Mouse (Mus musculus): Measurements from ENCODE around the gene Ero1lb. TPM values are rescaled to one million over a fixed set of nuclear protein-coding genes. Genes with fewer than 3 reads are reported as not detected.

The Ero1lb gene
- polyA plus RNA-seq (2017; shearing (Covaris generic)): 1 to 10 TPM; 4.4 to 5.7 TPM

GRCm38 (mm10) chr13:12565621-12566390 is at the start of gene Ero1lb:
TSS of gene Ero1lb (plus strand) at chr13:12565874.
- peak; percentile 91 for ATAC-seq

GRCm38 (mm10) chr13:12519371-12519770 is 46.3 kb upstream of the Ero1lb start:
- peak; percentile 50 for ATAC-seq

- peak; percentile 56 for ATAC-seq
Observed at GRCm38 (mm10) chr13:12519955-12520584, 45.6 kb upstream of the Ero1lb start, which contains the start of gene Edaradd. TSS of gene Edaradd (minus strand) at chr13:12520438.

- no peak for ATAC-seq
Observed at GRCm38 (mm10) chr13:12522346-12522745, 43.3 kb upstream of the Ero1lb start.

DNA sequence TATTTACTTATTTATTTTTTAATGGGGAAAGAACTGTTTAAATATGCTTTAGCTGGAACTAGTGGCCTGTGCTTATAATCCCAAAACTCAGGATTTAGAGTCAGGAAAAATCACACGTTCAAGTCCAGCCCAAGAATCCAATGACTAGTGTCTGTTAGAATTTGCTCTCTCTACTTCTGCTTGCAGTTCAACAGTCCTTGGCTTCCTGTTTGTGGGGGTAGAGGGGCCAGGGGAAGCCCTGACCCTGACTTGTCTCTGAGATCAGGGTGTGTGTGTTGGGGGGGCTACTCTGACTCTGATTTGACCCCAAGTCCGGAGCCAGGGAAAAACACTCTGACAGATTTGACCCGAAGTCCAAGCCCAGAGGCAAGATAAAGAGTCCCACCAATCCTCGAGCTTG is 40.0 kb upstream of the Ero1lb start:
- ATAC-seq: no peak

GRCm38 (mm10) chr13:12534628-12535027 is 31.0 kb upstream of the Ero1lb start:
- ATAC-seq: no peak

- ATAC-seq: peak; percentile 75
Observed at GRCm38 (mm10) chr13:12537971-12538370, 27.7 kb upstream of the Ero1lb start.

- no peak for ATAC-seq
Observed at GRCm38 (mm10) chr13:12539716-12540115, 26.0 kb upstream of the Ero1lb start.

DNA sequence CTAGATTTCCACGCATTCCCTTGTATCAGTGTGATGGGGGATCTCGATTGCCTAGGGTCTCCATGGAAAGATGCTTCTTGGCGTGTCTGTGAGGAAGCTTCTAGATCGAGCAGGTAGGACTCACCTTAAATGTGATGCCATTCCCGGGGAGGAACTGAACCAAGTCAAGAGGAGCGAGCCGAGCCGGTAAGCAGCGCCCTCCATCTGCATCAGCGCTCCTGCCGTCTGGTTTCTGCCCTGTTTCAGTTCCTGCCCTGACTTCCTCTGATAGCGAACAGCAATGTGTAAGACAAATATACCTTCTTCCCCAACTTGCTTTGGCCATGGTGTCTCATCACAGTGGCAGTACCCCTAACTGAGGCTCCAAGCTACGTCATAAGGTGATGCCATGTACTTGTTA is 25.6 kb upstream of the Ero1lb start:
- ATAC-seq: no peak

DNA sequence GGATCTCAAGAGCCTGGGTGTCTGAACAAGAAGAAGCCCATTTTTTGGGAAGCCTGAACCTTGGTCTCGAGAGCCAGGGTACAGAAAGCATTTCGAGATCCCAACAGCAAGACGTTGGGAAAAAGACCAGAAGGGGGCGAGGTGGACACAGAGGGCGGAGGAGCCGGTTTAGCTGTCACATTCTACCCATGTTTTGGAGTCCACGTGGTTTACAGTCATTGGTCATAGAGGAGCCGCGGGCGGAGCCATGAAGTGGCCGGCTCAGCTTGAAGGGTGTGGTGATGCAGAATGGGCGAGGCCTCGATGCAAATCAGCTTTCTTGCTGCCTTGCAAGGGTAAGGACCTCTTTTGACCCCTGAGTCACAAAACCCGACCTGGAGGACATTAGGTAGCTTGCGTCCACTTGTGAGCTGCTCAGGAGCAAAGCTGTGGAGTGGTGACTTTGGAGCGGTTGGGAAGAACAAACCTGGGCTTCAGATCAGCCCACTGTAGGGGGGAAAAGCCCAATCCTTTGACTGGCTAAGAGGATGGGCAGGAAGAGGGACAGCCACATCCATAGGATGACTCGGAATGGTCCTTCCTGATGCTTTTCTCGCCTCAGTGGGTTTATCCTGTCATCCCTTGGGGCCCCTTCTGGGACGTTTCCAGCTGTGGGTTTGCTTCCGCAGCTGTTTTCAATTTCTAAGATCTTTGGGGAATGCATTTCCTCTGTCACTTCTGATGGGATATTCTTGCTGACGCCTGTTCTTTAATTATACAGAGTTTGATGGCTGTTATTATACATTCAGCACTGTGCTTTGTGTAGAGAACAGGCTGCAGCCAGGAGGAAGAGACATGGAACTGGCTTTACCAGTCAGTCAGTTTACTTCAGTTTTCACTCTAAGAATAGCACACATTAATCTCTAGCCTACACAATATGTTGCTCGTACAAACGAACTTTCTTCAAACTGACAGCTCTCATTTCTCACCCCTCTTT is 23.4 kb upstream of the Ero1lb start:
- no peak for ATAC-seq

DNA sequence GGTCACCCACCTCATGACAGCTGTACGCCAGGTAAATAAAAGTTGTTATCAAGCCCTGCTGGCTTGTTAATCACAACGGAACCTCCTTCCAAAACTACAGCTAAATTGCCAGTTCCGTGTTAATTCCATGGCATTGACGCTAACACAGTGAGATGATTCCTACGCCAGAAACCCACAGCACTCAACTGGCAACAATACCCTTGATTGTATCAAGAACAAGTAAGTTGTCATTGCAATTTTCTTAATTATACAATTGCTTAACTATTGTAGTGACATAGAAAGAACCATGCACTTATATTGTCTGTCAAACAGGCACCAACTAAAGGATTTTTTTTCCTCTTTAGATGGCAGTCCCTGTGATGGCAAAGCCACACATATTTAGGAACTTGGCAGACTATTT is 22.4 kb upstream of the Ero1lb start:
- no peak for ATAC-seq

DNA sequence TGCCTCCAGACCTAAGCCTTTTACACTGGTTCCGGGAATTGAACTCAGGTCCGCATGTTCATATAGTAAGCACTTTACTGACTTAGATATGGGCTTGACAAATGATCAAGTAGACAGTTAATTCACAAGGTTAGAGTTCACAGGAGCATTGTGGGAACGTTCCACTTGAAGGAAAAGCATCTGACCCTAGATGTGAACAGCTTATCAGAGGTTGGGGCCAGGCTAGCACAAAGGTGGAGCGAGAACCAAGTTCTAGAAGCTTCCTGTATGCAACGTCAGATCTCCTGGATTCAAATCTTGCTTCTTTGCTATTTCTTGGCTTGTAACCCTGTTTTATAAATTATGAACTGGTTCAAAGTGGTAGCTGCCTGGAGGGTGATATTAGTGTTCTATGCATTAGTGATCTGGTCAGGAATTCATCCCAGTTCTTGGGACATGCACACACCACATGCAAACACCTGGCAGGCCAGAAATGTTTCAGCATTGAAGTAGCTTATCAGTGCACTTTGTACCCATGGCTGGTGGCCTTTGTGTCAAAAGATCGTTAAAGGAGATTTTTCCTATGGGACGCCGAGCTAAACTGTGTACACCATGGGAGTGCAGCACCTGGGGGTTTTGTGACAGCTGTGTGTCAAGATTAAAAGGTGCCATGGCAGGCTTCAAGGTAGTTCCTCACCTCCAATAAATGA is 21.6 kb upstream of the Ero1lb start:
- ATAC-seq: no peak

- no peak for ATAC-seq
Observed at GRCm38 (mm10) chr13:12554211-12554610, 11.5 kb upstream of the Ero1lb start.

- ATAC-seq: no peak
Observed at GRCm38 (mm10) chr13:12559044-12559443, 6.6 kb upstream of the Ero1lb start.

GRCm38 (mm10) chr13:12559462-12560120 is 6.1 kb upstream of the Ero1lb start:
- no peak for ATAC-seq

DNA sequence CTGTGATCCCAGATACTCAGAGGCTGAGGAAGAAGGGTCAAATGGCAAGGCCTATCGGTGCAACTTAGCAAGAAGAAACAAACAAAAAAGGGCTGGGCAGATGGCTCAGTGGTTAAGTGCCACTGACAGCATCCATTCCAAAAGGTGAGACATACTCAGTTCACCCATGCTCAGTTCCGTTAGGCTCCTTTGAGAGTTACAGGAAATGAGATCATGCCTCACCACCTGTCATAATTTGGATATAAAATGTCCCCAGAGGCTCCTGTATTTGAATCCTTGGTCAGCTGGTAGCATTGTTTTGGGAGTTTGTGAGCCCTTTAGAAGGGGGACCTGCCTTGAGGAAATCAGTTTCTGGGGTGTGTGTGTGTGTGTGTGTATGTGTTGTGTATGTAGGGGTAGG is 3.9 kb upstream of the Ero1lb start:
- ATAC-seq: no peak

GRCm38 (mm10) chr13:12562256-12562655 is 3.4 kb upstream of the Ero1lb start:
- no peak for ATAC-seq

DNA sequence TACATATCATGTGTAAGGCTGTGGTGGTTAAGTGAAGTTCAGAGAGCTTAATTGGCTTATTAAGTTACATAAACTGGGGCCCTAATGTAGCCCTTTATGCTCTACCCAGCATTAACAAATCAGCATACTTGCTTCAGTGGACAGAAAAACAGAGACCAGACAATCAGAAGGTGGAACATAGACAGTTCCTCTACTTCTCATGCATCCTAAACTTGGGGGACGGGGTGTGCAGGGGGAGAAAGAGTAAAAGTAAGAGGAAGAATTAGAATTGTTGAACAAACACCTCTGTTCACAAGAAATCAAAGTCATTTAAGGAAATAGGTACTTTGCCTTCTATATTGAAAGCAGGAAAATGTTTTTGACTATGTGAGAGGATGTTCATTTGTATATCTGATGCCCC is 2.3 kb downstream of the Ero1lb start:
- no peak for ATAC-seq

- no peak for ATAC-seq
Observed at GRCm38 (mm10) chr13:12568597-12569469, 3.2 kb downstream of the Ero1lb start.

DNA sequence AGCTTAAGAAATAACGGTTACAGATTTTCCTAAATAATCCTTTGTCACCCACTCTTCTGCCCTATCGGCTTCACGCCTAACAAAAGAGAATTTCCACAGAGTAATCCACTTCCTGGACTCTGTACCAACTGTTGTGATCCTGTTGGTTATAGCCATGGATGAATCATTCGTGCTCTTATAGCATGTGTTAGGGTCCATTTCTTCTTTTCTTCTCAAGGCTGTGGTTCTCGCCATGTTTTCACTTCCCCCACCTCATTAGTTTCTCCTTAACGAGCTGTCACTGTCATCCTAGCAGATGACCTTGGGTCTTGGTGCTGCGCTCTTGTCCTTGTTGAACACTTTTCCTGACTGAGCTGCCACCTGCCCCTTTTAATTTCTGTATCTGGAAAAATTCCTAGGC is 4.1 kb downstream of the Ero1lb start:
- ATAC-seq: no peak
